39 mouse cellular contexts compared by ENCODE assay signal in the genomic region with DNA sequence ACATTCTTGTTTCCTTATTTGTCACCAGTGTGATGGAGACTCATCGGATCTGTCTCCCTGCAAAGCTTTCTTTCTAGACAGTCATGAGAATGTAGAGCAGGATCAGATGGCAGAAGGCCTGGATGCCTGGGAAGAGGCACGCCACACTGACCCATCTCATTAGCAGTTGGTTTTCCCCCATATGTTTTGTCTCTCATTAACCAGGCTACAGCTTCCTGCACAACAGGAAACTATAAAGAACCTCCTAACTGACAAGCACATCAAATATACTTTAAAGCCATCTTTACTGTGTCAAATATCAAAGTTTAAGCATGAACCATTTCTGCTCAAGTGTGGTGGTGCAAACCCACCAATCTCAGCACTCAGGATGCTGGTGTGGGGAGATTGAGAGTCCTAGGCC. TPM values are rescaled to one million over a fixed set of nuclear protein-coding genes. Genes with fewer than 3 reads are reported as not detected.
DNase-seq lines count a peak whose midpoint lies in the region; ATAC-seq and TF ChIP-seq lines count a peak whose summit lies in the region.
"Had no signal": no experiment of that assay in that cellular context is flagged by ENCODE, and none has a peak within 500 bp of the region (broad histone marks: within the 10 kb centered on the region; RNA-seq: fewer than 3 reads in every experiment).

No protein-coding gene starts in this region.

- TF ChIP-seq CTCF in spleen, adult 2 months (IDR thresholded peaks at IDR 0.05; ENCODE audit: extremely low read depth, insufficient read depth, insufficient read length, insufficient replicate concordance): no peak
- no peak for TF ChIP-seq CTCF in liver, embryonic 14.5 days (IDR thresholded peaks at IDR 0.05; ENCODE audit: low read depth)

- H3K9ac ChIP-seq in kidney, embryonic 15.5 days: no peak overlapping the region
- no peak overlapping the region for H3K9ac ChIP-seq in liver, embryonic 14.5 days (replicated peaks)
- H3K9ac ChIP-seq in forebrain, embryonic 11.5 days (ENCODE audit: low read length): no peak overlapping the region
- H3K9ac ChIP-seq: embryonic facial prominence, embryonic 12.5 days; forebrain, embryonic 12.5 days; forebrain, postnatal 0 days; hindbrain, embryonic 12.5 days; lung, embryonic 14.5 days; neural tube, embryonic 12.5 days had no signal

- no peak overlapping the region for H3K4me2 ChIP-seq in kidney, embryonic 15.5 days
- no peak overlapping the region for H3K4me2 ChIP-seq in liver, embryonic 14.5 days (ENCODE audit: low read depth)
- H3K4me2 ChIP-seq in forebrain, embryonic 11.5 days (ENCODE audit: low read depth, low read length, severe bottlenecking): no peak overlapping the region
- H3K4me2 ChIP-seq: embryonic facial prominence, embryonic 12.5 days; forebrain, embryonic 12.5 days; heart, embryonic 11.5 days; hindbrain, embryonic 12.5 days; lung, embryonic 14.5 days; neural tube, embryonic 12.5 days had no signal

- TF ChIP-seq EP300 in liver, embryonic 14.5 days (IDR thresholded peaks at IDR 0.05; ENCODE audit: low read depth): no peak

- no peaks in the 10 kb centered on the region for H3K36me3 ChIP-seq in kidney, embryonic 15.5 days
- H3K36me3 ChIP-seq in spleen, adult 2 months (ENCODE audit: control insufficient read depth, insufficient read depth, low read length): no peaks in the 10 kb centered on the region
- no peaks in the 10 kb centered on the region for H3K36me3 ChIP-seq in liver, embryonic 14.5 days (replicated peaks; ENCODE audit: control insufficient read depth, insufficient read depth, low read depth)
- no peaks in the 10 kb centered on the region for H3K36me3 ChIP-seq in forebrain, embryonic 11.5 days (ENCODE audit: control insufficient read depth, insufficient read depth, low read length)
- H3K36me3 ChIP-seq: embryonic facial prominence, embryonic 12.5 days; forebrain, embryonic 12.5 days; hindbrain, embryonic 12.5 days; neural tube, embryonic 12.5 days had no signal

- no peaks in the 10 kb centered on the region for H3K27me3 ChIP-seq in kidney, embryonic 15.5 days
- H3K27me3 ChIP-seq in spleen, adult 2 months (ENCODE audit: control insufficient read depth, insufficient read depth, low read length): no peaks in the 10 kb centered on the region
- peaks cover 13% of the 10 kb centered on the region for H3K27me3 ChIP-seq in liver, embryonic 14.5 days (ENCODE audit: control insufficient read depth, insufficient read depth, low read length)
- H3K27me3 ChIP-seq in forebrain, embryonic 11.5 days (ENCODE audit: control insufficient read depth, insufficient read depth, low read length): no peaks in the 10 kb centered on the region
- H3K27me3 ChIP-seq: embryonic facial prominence, embryonic 12.5 days; forebrain, embryonic 12.5 days; neural tube, embryonic 12.5 days had no signal

- peaks cover 15% of the 10 kb centered on the region for H3K4me1 ChIP-seq in kidney, embryonic 15.5 days
- H3K4me1 ChIP-seq in spleen, adult 2 months (ENCODE audit: control insufficient read depth, insufficient read depth, insufficient read length): peaks cover 16% of the 10 kb centered on the region
- peaks cover 46 to 52% of the 10 kb centered on the region in 2 experiments for H3K4me1 ChIP-seq in liver, embryonic 14.5 days (replicated peaks; ENCODE audit: control insufficient read depth in 2 of 2, insufficient read depth in 2 of 2, low read length in 1 of 2)
- H3K4me1 ChIP-seq in forebrain, embryonic 11.5 days (replicated peaks; ENCODE audit: control insufficient read depth, insufficient read depth, low read length): peaks cover 3% of the 10 kb centered on the region; the same call in 1 of the 2 replicates

- no peak for TF ChIP-seq POLR2A in spleen, adult 2 months (IDR thresholded peaks at IDR 0.05; ENCODE audit: low read depth, low read length)

- no peak overlapping the region for H3K4me3 ChIP-seq in kidney, embryonic 15.5 days (replicated peaks)
- H3K4me3 ChIP-seq in spleen, adult 2 months (ENCODE audit: extremely low read depth, insufficient read depth, insufficient read length): no peak overlapping the region
- no peak overlapping the region for H3K4me3 ChIP-seq in liver, embryonic 14.5 days (ENCODE audit: insufficient read depth in 1 of 2, low read depth in 2 of 2, low read length in 2 of 2)
- no peak overlapping the region for H3K4me3 ChIP-seq in forebrain, embryonic 11.5 days (ENCODE audit: low read depth, low read length)
- H3K4me3 ChIP-seq: embryonic facial prominence, embryonic 12.5 days; erythroblast, embryonic 14.5 days; forebrain, embryonic 12.5 days; hindbrain, embryonic 12.5 days; neural tube, embryonic 12.5 days had no signal

- H3K27ac ChIP-seq in kidney, embryonic 15.5 days: peak overlapping the region; percentile 16; the same call in 1 of the 2 replicates
- H3K27ac ChIP-seq in spleen, adult 2 months (ENCODE audit: insufficient read depth, low read length): peak overlapping the region; percentile 7; the same call in 1 of the 2 replicates
- peak overlapping the region; percentile 83; the same call in 1 of the 2 replicates for H3K27ac ChIP-seq in liver, embryonic 14.5 days
- H3K27ac ChIP-seq in forebrain, embryonic 11.5 days (ENCODE audit: low read depth, low read length): no peak overlapping the region
- H3K27ac ChIP-seq: embryonic facial prominence, embryonic 12.5 days; forebrain, embryonic 12.5 days; hindbrain, embryonic 12.5 days; hindbrain, postnatal 0 days; neural tube, embryonic 12.5 days had no signal

- H3K9me3 ChIP-seq in kidney, embryonic 15.5 days (replicated peaks): no peaks in the 10 kb centered on the region
- no peaks in the 10 kb centered on the region for H3K9me3 ChIP-seq in liver, embryonic 14.5 days (ENCODE audit: control insufficient read depth, low read length)
- no peaks in the 10 kb centered on the region for H3K9me3 ChIP-seq in forebrain, embryonic 11.5 days (ENCODE audit: control insufficient read depth, low read length)
- H3K9me3 ChIP-seq: embryonic facial prominence, embryonic 12.5 days; forebrain, embryonic 12.5 days; hindbrain, embryonic 12.5 days; neural tube, embryonic 12.5 days had no signal

- 39% methylated on average over 2 of the region's 2 CpGs for WGBS in kidney, embryonic 15.5 days
- WGBS in spleen, adult 2 months: 55% methylated on average over 2 of the region's 2 CpGs
- WGBS in liver, embryonic 14.5 days (ENCODE audit: insufficient replicate concordance): 75% methylated on average over 2 of the region's 2 CpGs
- WGBS in forebrain, embryonic 11.5 days: 75% methylated on average over 2 of the region's 2 CpGs

- no peak for DNase-seq in kidney, postnatal 4 days
- DNase-seq in spleen, adult 2 months (ENCODE audit: low read depth in 1 of 2, low spot score in 2 of 2): no peak
- DNase-seq in spleen, adult 12 weeks (ENCODE audit: low spot score): no peak
- DNase-seq in liver, embryonic 14.5 days (ENCODE audit: low read depth in 3 of 3, low spot score in 3 of 3): no peak
- no peak for DNase-seq in forebrain, embryonic 11.5 days (ENCODE audit: low spot score)
- DNase-seq in retina, postnatal 1 day: no peak
- no peak for DNase-seq in adrenal gland, adult 2 months
- DNase-seq: adrenal gland, adult 8-10 months; cerebellum, adult 8-10 months; cerebellum, postnatal 25 days; embryo, embryonic 11 days; forebrain, postnatal 0 days; gastrocnemius, postnatal 14 days; heart, adult 11 months; heart, postnatal 36 days; kidney, postnatal 36 days; layer of hippocampus, postnatal 36 days; left cerebral cortex, postnatal 4 days; lung, embryonic 14.5 days; lung, postnatal 14 days; right cerebral cortex, postnatal 4 days; thymus, postnatal 4 days had no signal

- no peak for ATAC-seq in kidney, embryonic 15.5 days (replicated peaks; ENCODE audit: low FRiP score)
- no peak for ATAC-seq in liver, embryonic 14.5 days (ENCODE audit: insufficient read depth)
- ATAC-seq in forebrain, embryonic 11.5 days (replicated peaks; ENCODE audit: low FRiP score): no peak
- ATAC-seq: forebrain, postnatal 0 days; hindbrain, postnatal 0 days; intestine, postnatal 0 days; midbrain, embryonic 16.5 days had no signal

RNA-seq across cellular contexts. Expression of gene Gm49361, which starts 3.6 kb away (rescaled TPM):
- polyA plus RNA-seq in kidney, embryonic 15.5 days (2015; fragmentation: Nextera tagmentation; extraction: Ambion mirVana): not detected in 2 replicates
- polyA plus RNA-seq in spleen, adult 2 months (2012; rRNA removed): 3.9 TPM in 1 of 2 replicates, not detected in the other
- not detected in 2 replicates for polyA plus RNA-seq in liver, embryonic 14.5 days (2012; rRNA removed)
- not detected in 2 replicates for polyA plus RNA-seq in liver, embryonic 14.5 days (2014; fragmentation: Nextera tagmentation; extraction: Ambion mirVana)
- not detected in 2 replicates for polyA plus RNA-seq in forebrain, embryonic 11.5 days (2014; fragmentation: Nextera tagmentation; extraction: Ambion mirVana)
- 1 to 10 TPM in 1 of 2 experiments, not detected in 1; 3.5 TPM for total RNA-seq in adrenal gland, adult 2 months (2021)
- not detected in 2 replicates for polyA plus RNA-seq in adrenal gland, adult 2 months (2012; rRNA removed)
- total RNA-seq: forebrain, postnatal 0 days; MEL had no signal
- polyA plus RNA-seq: C2C12; embryonic facial prominence, embryonic 12.5 days; forebrain, embryonic 12.5 days; forebrain, postnatal 0 days; heart, embryonic 11.5 days; heart, embryonic 16.5 days; hindbrain, embryonic 12.5 days; hindbrain, postnatal 0 days; intestine, postnatal 0 days; kidney, embryonic 14.5 days; limb, embryonic 14.5 days; lung, embryonic 14.5 days; midbrain, embryonic 16.5 days; neural tube, embryonic 12.5 days; stomach, embryonic 14.5 days; thymus, postnatal 0 days had no signal

RNA-seq across cellular contexts. Expression of gene Lats2, which starts 8.7 kb away (rescaled TPM):
- 23.5 and 24.5 TPM in 2 replicates for polyA plus RNA-seq in kidney, embryonic 15.5 days (2015; fragmentation: Nextera tagmentation; extraction: Ambion mirVana)
- polyA plus RNA-seq in spleen, adult 2 months (2012; rRNA removed): 35.2 and 47.3 TPM in 2 replicates
- polyA plus RNA-seq in liver, embryonic 14.5 days (2012; rRNA removed): 2.6 and 3.2 TPM in 2 replicates
- 3.9 and 4.1 TPM in 2 replicates for polyA plus RNA-seq in liver, embryonic 14.5 days (2014; fragmentation: Nextera tagmentation; extraction: Ambion mirVana)
- 14.0 and 16.6 TPM in 2 replicates for polyA plus RNA-seq in forebrain, embryonic 11.5 days (2014; fragmentation: Nextera tagmentation; extraction: Ambion mirVana)
- 10 to 100 TPM; 43.0 to 44.4 TPM for total RNA-seq in adrenal gland, adult 2 months (2021)
- 92.0 and 94.2 TPM in 2 replicates for polyA plus RNA-seq in adrenal gland, adult 2 months (2012; rRNA removed)

RNA-seq across cellular contexts. Expression of gene Sap18, which starts 48.5 kb away (rescaled TPM):
- polyA plus RNA-seq in kidney, embryonic 15.5 days (2015; fragmentation: Nextera tagmentation; extraction: Ambion mirVana): 25.0 and 28.5 TPM in 2 replicates
- 3.5 and 6.2 TPM in 2 replicates for polyA plus RNA-seq in spleen, adult 2 months (2012; rRNA removed)
- polyA plus RNA-seq in liver, embryonic 14.5 days (2012; rRNA removed): 4.7 and 18.0 TPM in 2 replicates
- 6.0 and 13.3 TPM in 2 replicates for polyA plus RNA-seq in liver, embryonic 14.5 days (2014; fragmentation: Nextera tagmentation; extraction: Ambion mirVana)
- 24.1 and 25.9 TPM in 2 replicates for polyA plus RNA-seq in forebrain, embryonic 11.5 days (2014; fragmentation: Nextera tagmentation; extraction: Ambion mirVana)
- 10 to 100 TPM; 63.5 to 98.8 TPM for total RNA-seq in adrenal gland, adult 2 months (2021)
- polyA plus RNA-seq in adrenal gland, adult 2 months (2012; rRNA removed): 24.4 and 32.8 TPM in 2 replicates
